15 mouse cellular contexts compared by ENCODE assay signal in genomic region chr3:121576367-121576766, GRCm38 (mm10). TPM values are rescaled to one million over a fixed set of nuclear protein-coding genes. Genes with fewer than 3 reads are reported as not detected.
DNase-seq lines count a peak whose midpoint lies in the region; ATAC-seq and TF ChIP-seq lines count a peak whose summit lies in the region.
"Had no signal": no experiment of that assay in that cellular context is flagged by ENCODE, and none has a peak within 500 bp of the region (broad histone marks: within the 10 kb centered on the region; RNA-seq: fewer than 3 reads in every experiment).

No protein-coding gene starts in this region.

- H3K27ac ChIP-seq in gastrocnemius, adult 2 months = peak overlapping the region; percentile 81
- peak overlapping the region; percentile 89 for H3K27ac ChIP-seq in embryonic fibroblast, embryonic 13.5 days (ENCODE audit: insufficient read depth, low read length)
- no peak overlapping the region for H3K27ac ChIP-seq in stomach, postnatal 0 days (replicated peaks)
- H3K27ac ChIP-seq in forebrain, embryonic 16.5 days (ENCODE audit: low read length) = no peak overlapping the region
- H3K27ac ChIP-seq: layer of hippocampus, adult 2 months; left cerebral cortex, adult 2 months had no signal

- H3K4me3 ChIP-seq in gastrocnemius, adult 2 months = no peak overlapping the region
- H3K4me3 ChIP-seq in lung, adult 2 months (replicated peaks; ENCODE audit: extremely low read depth, low read depth, low read length) = no peak overlapping the region
- no peak overlapping the region for H3K4me3 ChIP-seq in embryonic fibroblast, embryonic 13.5 days (ENCODE audit: insufficient read depth, low read length)
- no peak overlapping the region for H3K4me3 ChIP-seq in stomach, postnatal 0 days (ENCODE audit: low read depth, low read length)
- H3K4me3 ChIP-seq in forebrain, embryonic 16.5 days (replicated peaks; ENCODE audit: low read length) = no peak overlapping the region
- H3K4me3 ChIP-seq: embryonic facial prominence, embryonic 12.5 days; forebrain, embryonic 12.5 days; heart, embryonic 12.5 days; layer of hippocampus, adult 2 months; left cerebral cortex, adult 2 months had no signal

- peak; percentile 27 for DNase-seq in gastrocnemius, adult 2 months
- DNase-seq in gastrocnemius, adult 8-10 months (ENCODE audit: low spot score in 2 of 2) = no peak
- peak; percentile 41 for DNase-seq in lung, postnatal 36 days
- no peak for DNase-seq in lung, adult 2 months
- no peak for DNase-seq in stomach, postnatal 0 days (ENCODE audit: low spot score)
- no peak for DNase-seq in ovary, postnatal 10 days (ENCODE audit: low spot score)
- DNase-seq: cerebellum, adult 9-10 months; retina, postnatal 1 day had no signal

- H3K4me1 ChIP-seq in lung, adult 2 months (ENCODE audit: control insufficient read depth, insufficient read depth, low read length) = peaks cover 9% of the 10 kb centered on the region
- H3K4me1 ChIP-seq in embryonic fibroblast, embryonic 13.5 days (ENCODE audit: control insufficient read depth, insufficient read depth, low read length) = peaks cover 15% of the 10 kb centered on the region
- H3K4me1 ChIP-seq in stomach, postnatal 0 days (replicated peaks; ENCODE audit: control insufficient read depth, insufficient read depth) = peaks cover 8% of the 10 kb centered on the region; the same call in 1 of the 2 replicates
- no peaks in the 10 kb centered on the region for H3K4me1 ChIP-seq in forebrain, embryonic 16.5 days (replicated peaks; ENCODE audit: control insufficient read depth, insufficient read depth, low read length)

- 70% methylated on average over 6 of the region's 6 CpGs for WGBS in lung, adult 2 months
- WGBS in stomach, postnatal 0 days = 67% methylated on average over 6 of the region's 6 CpGs
- WGBS in forebrain, embryonic 16.5 days = 52% methylated on average over 6 of the region's 6 CpGs

- H3K36me3 ChIP-seq in stomach, postnatal 0 days (ENCODE audit: control insufficient read depth, insufficient read depth, low read length) = no peaks in the 10 kb centered on the region
- no peaks in the 10 kb centered on the region for H3K36me3 ChIP-seq in forebrain, embryonic 16.5 days (ENCODE audit: control insufficient read depth, insufficient read depth)
- H3K36me3 ChIP-seq: embryonic facial prominence, embryonic 12.5 days; forebrain, embryonic 12.5 days; heart, embryonic 12.5 days had no signal

- no peak overlapping the region for H3K4me2 ChIP-seq in stomach, postnatal 0 days (replicated peaks; ENCODE audit: low read depth)
- H3K4me2 ChIP-seq in forebrain, embryonic 16.5 days (ENCODE audit: low read length) = no peak overlapping the region
- H3K4me2 ChIP-seq: embryonic facial prominence, embryonic 12.5 days; forebrain, embryonic 12.5 days; heart, embryonic 12.5 days had no signal

- TF ChIP-seq CTCF in gastrocnemius, adult 2 months (IDR thresholded peaks at IDR 0.05) = no peak
- no peak for TF ChIP-seq CTCF in lung, adult 2 months (IDR thresholded peaks at IDR 0.05; ENCODE audit: insufficient read depth, low read length)
- TF ChIP-seq CTCF in embryonic fibroblast, embryonic 13.5 days (IDR thresholded peaks at IDR 0.05; ENCODE audit: borderline replicate concordance, insufficient read depth, low read length) = no peak
- no peak for TF ChIP-seq CTCF in stomach, postnatal 0 days (IDR thresholded peaks at IDR 0.05; ENCODE audit: low read depth)

- no peak for TF ChIP-seq EP300 in stomach, postnatal 0 days (optimal IDR thresholded peaks at IDR 0.05)

- TF ChIP-seq POLR2A in lung, adult 2 months (IDR thresholded peaks at IDR 0.05; ENCODE audit: borderline replicate concordance, extremely low read depth, low read depth, low read length) = no peak
- no peak for TF ChIP-seq POLR2A in embryonic fibroblast, embryonic 13.5 days (IDR thresholded peaks at IDR 0.05; ENCODE audit: low read depth, low read length)

- no peak overlapping the region for H3K9ac ChIP-seq in stomach, postnatal 0 days (ENCODE audit: low read length)
- H3K9ac ChIP-seq in forebrain, embryonic 16.5 days (replicated peaks; ENCODE audit: low read depth, low read length) = no peak overlapping the region
- H3K9ac ChIP-seq: embryonic facial prominence, embryonic 12.5 days; forebrain, embryonic 12.5 days; heart, embryonic 12.5 days had no signal

- ATAC-seq in stomach, postnatal 0 days (ENCODE audit: low FRiP score, low TSS enrichment) = peak; percentile 18; the same call in 1 of the 2 replicates
- no peak for ATAC-seq in forebrain, embryonic 16.5 days

- no peaks in the 10 kb centered on the region for H3K27me3 ChIP-seq in stomach, postnatal 0 days (ENCODE audit: control insufficient read depth, insufficient read depth, low read length)
- H3K27me3 ChIP-seq in forebrain, embryonic 16.5 days (replicated peaks; ENCODE audit: control insufficient read depth, insufficient read depth, low read length) = no peaks in the 10 kb centered on the region
- H3K27me3 ChIP-seq: embryonic facial prominence, embryonic 12.5 days; forebrain, embryonic 12.5 days; heart, embryonic 12.5 days had no signal

- intact Hi-C loops in gastrocnemius, adult 2 months (cut with DNase I) = no loop called here

- no peaks in the 10 kb centered on the region for H3K9me3 ChIP-seq in stomach, postnatal 0 days (ENCODE audit: control insufficient read depth, low read length)
- no peaks in the 10 kb centered on the region for H3K9me3 ChIP-seq in forebrain, embryonic 16.5 days (ENCODE audit: control insufficient read depth, low read length)
- H3K9me3 ChIP-seq: embryonic facial prominence, embryonic 12.5 days; forebrain, embryonic 12.5 days; heart, embryonic 12.5 days had no signal

RNA-seq across cellular contexts. Expression of gene Slc44a3, which starts 44.2 kb away (rescaled TPM):
- total RNA-seq in gastrocnemius, adult 2 months (2021) = not detected
- under 1 TPM in 1 of 4 experiments, not detected in 3; 0.34 TPM for total RNA-seq in gastrocnemius, adult 8-10 months (2022)
- 17.6 and 23.2 TPM in 2 replicates for polyA plus RNA-seq in lung, adult 2 months (2012; rRNA removed)
- 0.70 TPM in 1 of 2 replicates, not detected in the other for polyA plus RNA-seq in embryonic fibroblast, embryonic 13.5 days (2011; ENCODE audit: insufficient read length, low read depth, missing spikeins)
- polyA plus RNA-seq in stomach, postnatal 0 days (2015; fragmentation: Nextera tagmentation; extraction: Ambion mirVana) = 42.7 and 44.8 TPM in 2 replicates
- 0.37 and 0.98 TPM in 2 replicates for polyA plus RNA-seq in forebrain, embryonic 16.5 days (2015; fragmentation: Nextera tagmentation; extraction: Ambion mirVana)
- total RNA-seq: layer of hippocampus, adult 2 months; left cerebral cortex, adult 2 months had no signal

Comparison
In these comparisons a context has a peak if more than half of its experiments do, and no peak if none do; other contexts are left out.
1. DNase-seq: peak in gastrocnemius, adult 2 months (single experiment) and lung, postnatal 36 days (single experiment); none in gastrocnemius, adult 8-10 months (0 of 2), lung, adult 2 months (single experiment), stomach, postnatal 0 days (single experiment) and ovary, postnatal 10 days (single experiment).
2. H3K27ac ChIP-seq: peak in gastrocnemius, adult 2 months (single experiment) and embryonic fibroblast, embryonic 13.5 days (single experiment); none in stomach, postnatal 0 days (single experiment) and forebrain, embryonic 16.5 days (single experiment).